Mouse (Mus musculus) embryonic facial prominence, embryonic 10.5 days (tissue): Measurements from ENCODE around the gene Gm9817. TPM values are rescaled to one million over a fixed set of nuclear protein-coding genes. Genes with fewer than 3 reads are reported as not detected.

Experiments used
- DNase-seq: peaks from one replicate; pipeline ENCODE4 v3.0.0-alpha.2; 2017; ENCODE audit warnings: low spot score
- H3K27ac ChIP-seq: fragments of 300-500 bp; sonication (generic); replicated peaks from 2 replicates; pipeline ENCODE4 v1.5.1; 2016; ENCODE audit warnings: mild to moderate bottlenecking
- H3K27me3 ChIP-seq: fragments of 300-500 bp; sonication (generic); replicated peaks from 2 replicates; pipeline ENCODE4 v1.6.1; 2016; ENCODE audit warnings: low read depth, mild to moderate bottlenecking; ENCODE audit not compliant: poor library complexity, severe bottlenecking
- H3K36me3 ChIP-seq: fragments of 300-500 bp; sonication (generic); replicated peaks from 2 replicates; pipeline ENCODE4 v1.6.1; 2016; ENCODE audit warnings: mild to moderate bottlenecking, moderate library complexity
- H3K4me1 ChIP-seq: fragments of 300-500 bp; sonication (generic); 2 replicates; pipeline ENCODE4 v1.6.1; 2016
- H3K4me3 ChIP-seq: fragments of 300-500 bp; sonication (generic); 2 replicates; pipeline ENCODE4 v1.5.1; 2016; ENCODE audit warnings: mild to moderate bottlenecking, moderate library complexity
- H3K9me3 ChIP-seq: fragments of 300-500 bp; sonication (generic); 2 replicates; pipeline ENCODE4 v1.6.1; 2016; ENCODE audit warnings: mild to moderate bottlenecking
- WGBS: fragments of 180-500 bp; shearing (Covaris S2); methylation state at CpG from one replicate; pipeline ENCODE4 v1.1.7; 2016; 5-methylcytosine and 5-hydroxymethylcytosine counted together
- polyA plus RNA-seq: library from polyadenylated mRNA; unstranded; fragments of >200 nt; fragmentation: Nextera tagmentation; extraction: Ambion mirVana; gene quantifications from 2 replicates; pipeline ENCODE4 v1.2.1, GENCODE M21; 2016

The Gm9817 gene
- polyA plus RNA-seq, 1 experiment from 2014 or later, result not detected

- Histone ChIP-seq H3K27me3 (0 out of 2 replicates have a peak, but pooled peaks cover 21% of the 10 kb centered on the region), H3K4me3 (no peak overlapping the region), H3K4me1 (peaks cover 12% of the 10 kb centered on the region), H3K36me3 (no peaks in the 10 kb centered on the region), H3K27ac (no peak overlapping the region), H3K9me3 (no peaks in the 10 kb centered on the region)
- DNase-seq, result no peak
- 86% methylated on average over 9 of the region's 9 CpGs for WGBS
These were observed 16.5 kb downstream of the Gm9817 start for GRCm38 (mm10) chr13:45095028-45095427.

- no peaks in the 10 kb centered on the region for H3K36me3 ChIP-seq
- WGBS, result 83% methylated on average over 10 of the region's 10 CpGs
- no peak overlapping the region for H3K4me3 ChIP-seq
- H3K27ac ChIP-seq, result no peak overlapping the region
- H3K4me1 ChIP-seq, result no peaks in the 10 kb centered on the region
- no peaks in the 10 kb centered on the region for H3K9me3 ChIP-seq
- H3K27me3 ChIP-seq, result peaks cover 19% of the 10 kb centered on the region
- DNase-seq, result no peak
These were observed 21.2 kb downstream of the Gm9817 start for GRCm38 (mm10) chr13:45099582-45100229.

- Histone ChIP-seq H3K27ac (no peak overlapping the region), H3K9me3 (no peaks in the 10 kb centered on the region), H3K4me3 (no peak overlapping the region), H3K4me1 (peaks cover 11% of the 10 kb centered on the region), H3K27me3 (peaks cover 21% of the 10 kb centered on the region), H3K36me3 (no peaks in the 10 kb centered on the region)
- DNase-seq, result no peak
- WGBS, result 78% methylated on average over 3 of the region's 3 CpGs
These were observed 28.0 kb downstream of the Gm9817 start for GRCm38 (mm10) chr13:45106480-45106879.

GRCm38 (mm10) chr13:45108851-45109390, 30.4 kb downstream of the Gm9817 start:
- no peak overlapping the region for H3K4me3 ChIP-seq
- H3K36me3 ChIP-seq, result no peaks in the 10 kb centered on the region
- peaks cover 12% of the 10 kb centered on the region; the same call in 1 of the 2 replicates for H3K27me3 ChIP-seq
- 72% methylated on average over 7 of the region's 7 CpGs for whole genome bisulfite sequencing
- H3K9me3 ChIP-seq, result no peaks in the 10 kb centered on the region
- no peak for DNase-seq
- peaks cover 11% of the 10 kb centered on the region for H3K4me1 ChIP-seq
- H3K27ac ChIP-seq, result no peak overlapping the region

- H3K36me3 ChIP-seq, result no peaks in the 10 kb centered on the region
- no peaks in the 10 kb centered on the region for H3K4me1 ChIP-seq
- H3K27ac ChIP-seq, result no peak overlapping the region
- H3K27me3 ChIP-seq, result no peaks in the 10 kb centered on the region
- 90% methylated on average over 5 of the region's 5 CpGs for WGBS
- H3K9me3 ChIP-seq, result no peaks in the 10 kb centered on the region
- DNase-seq, result no peak
- no peak overlapping the region for H3K4me3 ChIP-seq
These were observed 39.9 kb downstream of the Gm9817 start for GRCm38 (mm10) chr13:45118375-45118774.

- WGBS, result 81% methylated on average over 3 of the region's 3 CpGs
- H3K4me1 ChIP-seq, result no peaks in the 10 kb centered on the region
- no peak for DNase-seq
- no peaks in the 10 kb centered on the region for H3K27me3 ChIP-seq
- H3K4me3 ChIP-seq, result no peak overlapping the region
- no peaks in the 10 kb centered on the region for H3K36me3 ChIP-seq
- no peak overlapping the region for H3K27ac ChIP-seq
- no peaks in the 10 kb centered on the region for H3K9me3 ChIP-seq
These were observed 40.3 kb downstream of the Gm9817 start for GRCm38 (mm10) chr13:45118822-45119221.

Other genes starting within 250 kb of the Gm9817 start
- gene Dtnbp1, start 76.5 kb upstream of the Gm9817 start, polyA plus RNA-seq, result 85.8 and 86.3 TPM in 2 replicates